Mouse (Mus musculus): ENCODE measurements around the gene Vash2.
A peak's percentile ranks its signal among the peaks of the same experiment; 100 is the strongest.

The Vash2 gene

GRCm38 (mm10) chr1:190976887-190977573, 2.1 kb downstream of the Vash2 start:
- no peak for DNase-seq (ENCODE audit: extremely low read depth, low read depth)

GRCm38 (mm10) chr1:190974833-190975232, 4.3 kb downstream of the Vash2 start:
- no peak for DNase-seq (ENCODE audit: extremely low read depth, low read depth)

GRCm38 (mm10) chr1:190974191-190974590, 4.9 kb downstream of the Vash2 start:
- no peak for DNase-seq (ENCODE audit: extremely low read depth, low read depth)

- no peak for DNase-seq (ENCODE audit: extremely low read depth, low read depth)
These were observed 6.4 kb downstream of the Vash2 start for GRCm38 (mm10) chr1:190972612-190973192.

GRCm38 (mm10) chr1:190971708-190972610, 7.1 kb downstream of the Vash2 start:
- DNase-seq (ENCODE audit: extremely low read depth, low read depth): no peak

- DNase-seq (ENCODE audit: extremely low read depth, low read depth): no peak
These were observed 11.1 kb downstream of the Vash2 start for GRCm38 (mm10) chr1:190968010-190968409.

GRCm38 (mm10) chr1:190964992-190965780, 13.9 kb downstream of the Vash2 start:
- no peak for DNase-seq (ENCODE audit: extremely low read depth, low read depth)

GRCm38 (mm10) chr1:190962760-190963159, 16.3 kb downstream of the Vash2 start:
- no peak for DNase-seq (ENCODE audit: extremely low read depth, low read depth)

GRCm38 (mm10) chr1:190958821-190959220, 20.3 kb downstream of the Vash2 start:
- no peak for DNase-seq (ENCODE audit: extremely low read depth, low read depth)

GRCm38 (mm10) chr1:190953009-190953408, 26.1 kb downstream of the Vash2 start:
- DNase-seq (ENCODE audit: extremely low read depth, low read depth): no peak

- no peak for DNase-seq (ENCODE audit: extremely low read depth, low read depth)
These were observed 28.1 kb downstream of the Vash2 start for GRCm38 (mm10) chr1:190951014-190951413.

- DNase-seq (ENCODE audit: extremely low read depth, low read depth): no peak
These were observed 30.2 kb downstream of the Vash2 start for GRCm38 (mm10) chr1:190948846-190949245.

- DNase-seq (ENCODE audit: extremely low read depth, low read depth): no peak
These were observed 30.7 kb downstream of the Vash2 start for GRCm38 (mm10) chr1:190948439-190948838.

- no peak for DNase-seq (ENCODE audit: extremely low read depth, low read depth)
These were observed 31.1 kb downstream of the Vash2 start for GRCm38 (mm10) chr1:190947986-190948385.

GRCm38 (mm10) chr1:190944109-190944760, 34.9 kb downstream of the Vash2 start:
- DNase-seq (ENCODE audit: extremely low read depth, low read depth): peak; percentile 31

- no peak for DNase-seq (ENCODE audit: extremely low read depth, low read depth)
These were observed 39.3 kb downstream of the Vash2 start for GRCm38 (mm10) chr1:190939803-190940202.

GRCm38 (mm10) chr1:190930181-190930580, 48.9 kb downstream of the Vash2 start:
- DNase-seq (ENCODE audit: extremely low read depth, low read depth): no peak

GRCm38 (mm10) chr1:190929010-190929695, 49.9 kb downstream of the Vash2 start:
- DNase-seq (ENCODE audit: extremely low read depth, low read depth): no peak

GRCm38 (mm10) chr1:190928370-190929009, 50.6 kb downstream of the Vash2 start:
- peak; percentile 98 for DNase-seq (ENCODE audit: extremely low read depth, low read depth)

All from MEL-GATA-1-ER (cell line).